Mouse (Mus musculus) liver, embryonic 14.5 days (tissue): ENCODE data around the gene Gm37240.

ENCODE experiments used
- CTCF ChIP-seq: IDR thresholded peaks from 2 replicates; pipeline ENCODE4 v1.5.1; 2016; ENCODE audit warnings: antibody characterized with exemption, low read depth, control low read depth
- EP300 ChIP-seq: IDR thresholded peaks from 2 replicates; pipeline ENCODE4 v1.6.1; 2016; ENCODE audit warnings: antibody characterized with exemption, low read depth

- TF ChIP-seq CTCF = 0 out of 2 replicates have a peak, but pooled peaks have one; percentile 3
- TF ChIP-seq EP300 = no peak
Measured at GRCm38 (mm10) chr3:84813436-84814156, 1073.7 kb downstream of the Gm37240 start.
